Mouse (Mus musculus): ENCODE results near the gene Prdx2. TPM values are rescaled to one million over a fixed set of nuclear protein-coding genes. Genes with fewer than 3 reads are reported as not detected.

The Prdx2 gene
- polyA plus RNA-seq, 1 experiment from 2014 or later: 824 TPM

DNA sequence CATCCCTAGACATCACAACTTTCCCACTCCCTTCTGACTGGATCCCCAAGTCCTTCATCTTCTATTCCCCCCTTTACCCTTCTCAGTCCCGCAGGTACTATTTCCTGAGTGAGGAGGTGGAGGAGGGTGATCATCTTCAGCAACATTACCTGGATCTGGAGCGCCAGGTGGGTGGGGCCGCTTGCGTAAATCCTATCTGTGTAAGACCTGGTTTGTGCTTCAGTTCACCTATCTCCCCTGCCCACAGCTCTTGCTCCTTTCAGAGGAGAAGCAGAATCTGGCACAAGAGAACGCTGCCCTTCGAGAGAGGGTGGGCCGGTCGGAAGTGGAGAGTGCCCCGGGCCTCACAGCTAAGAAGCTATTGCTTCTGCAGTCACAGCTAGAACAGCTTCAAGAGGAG is 25.0 kb downstream of the Prdx2 start:
- no peak overlapping the region for H3K4me2 ChIP-seq
- H3K4me3 ChIP-seq (replicated peaks): no peak overlapping the region
- no peak overlapping the region for H3K27ac ChIP-seq
- H3K9ac ChIP-seq: no peak overlapping the region
- 91% methylated on average over 9 of the region's 9 CpGs for WGBS
- no peak for ATAC-seq (replicated peaks; ENCODE audit: low FRiP score)
- peaks cover 19% of the 10 kb centered on the region for H3K36me3 ChIP-seq
- H3K9me3 ChIP-seq (replicated peaks): no peaks in the 10 kb centered on the region
- peaks cover 28% of the 10 kb centered on the region for H3K4me1 ChIP-seq
- H3K27me3 ChIP-seq: peaks cover 24% of the 10 kb centered on the region

DNA sequence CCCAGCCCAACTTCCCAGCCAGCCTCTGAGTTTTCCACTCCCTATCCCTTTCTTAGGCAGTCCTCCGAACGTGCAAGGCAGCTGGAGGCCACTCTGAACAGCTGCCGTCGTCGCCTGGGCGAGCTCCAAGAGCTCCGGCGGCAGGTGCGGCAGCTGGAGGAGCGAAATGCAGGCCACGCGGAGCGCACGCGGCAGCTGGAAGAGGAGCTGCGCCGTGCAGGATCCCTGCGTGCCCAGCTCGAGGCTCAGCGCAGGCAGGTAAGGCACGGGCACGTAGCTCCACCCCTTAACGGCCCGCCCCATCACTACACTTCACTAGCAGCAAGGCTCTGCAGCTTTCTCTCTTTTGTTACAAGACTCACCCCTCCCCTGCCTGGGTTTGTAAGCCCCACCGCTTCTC is 26.3 kb downstream of the Prdx2 start:
- no peaks in the 10 kb centered on the region for H3K9me3 ChIP-seq (replicated peaks)
- WGBS: 21% methylated on average over 25 of the region's 25 CpGs
- no peak overlapping the region for H3K4me3 ChIP-seq (replicated peaks)
- no peak overlapping the region for H3K27ac ChIP-seq
- H3K27me3 ChIP-seq: peaks cover 24% of the 10 kb centered on the region
- peaks cover 19% of the 10 kb centered on the region for H3K36me3 ChIP-seq
- 0 out of 2 replicates have a peak overlapping the region, but pooled peaks have one; percentile 25 for H3K4me2 ChIP-seq
- no peak for ATAC-seq (replicated peaks; ENCODE audit: low FRiP score)
- H3K4me1 ChIP-seq: peaks cover 23% of the 10 kb centered on the region
- H3K9ac ChIP-seq: no peak overlapping the region

DNA sequence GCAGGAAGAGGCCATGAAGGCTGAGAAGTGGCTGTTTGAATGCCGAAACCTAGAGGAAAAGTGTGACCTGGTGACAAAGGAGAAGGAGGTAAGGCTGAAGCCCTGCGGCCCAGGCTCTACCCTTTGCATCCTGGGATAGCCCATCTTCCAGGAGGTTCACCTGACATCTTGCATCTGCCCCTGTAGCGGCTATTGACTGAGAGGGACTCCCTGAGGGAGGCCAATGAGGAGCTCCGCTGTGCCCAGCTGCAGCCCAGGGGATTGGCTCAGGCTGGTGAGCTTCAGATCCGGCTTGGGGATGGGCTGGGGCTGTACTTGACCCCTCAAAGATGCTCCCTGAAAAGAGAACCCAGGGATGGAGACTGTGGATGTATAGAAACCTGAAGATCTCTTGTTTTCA is 27.6 kb downstream of the Prdx2 start:
- no peaks in the 10 kb centered on the region for H3K9me3 ChIP-seq (replicated peaks)
- H3K4me3 ChIP-seq (replicated peaks): no peak overlapping the region
- H3K36me3 ChIP-seq: peaks cover 19% of the 10 kb centered on the region
- no peak overlapping the region for H3K4me2 ChIP-seq
- H3K4me1 ChIP-seq: peaks cover 16% of the 10 kb centered on the region
- 88% methylated on average over 5 of the region's 5 CpGs for WGBS
- H3K9ac ChIP-seq: no peak overlapping the region
- ATAC-seq (replicated peaks; ENCODE audit: low FRiP score): no peak
- H3K27me3 ChIP-seq: peaks cover 24% of the 10 kb centered on the region
- no peak overlapping the region for H3K27ac ChIP-seq

DNA sequence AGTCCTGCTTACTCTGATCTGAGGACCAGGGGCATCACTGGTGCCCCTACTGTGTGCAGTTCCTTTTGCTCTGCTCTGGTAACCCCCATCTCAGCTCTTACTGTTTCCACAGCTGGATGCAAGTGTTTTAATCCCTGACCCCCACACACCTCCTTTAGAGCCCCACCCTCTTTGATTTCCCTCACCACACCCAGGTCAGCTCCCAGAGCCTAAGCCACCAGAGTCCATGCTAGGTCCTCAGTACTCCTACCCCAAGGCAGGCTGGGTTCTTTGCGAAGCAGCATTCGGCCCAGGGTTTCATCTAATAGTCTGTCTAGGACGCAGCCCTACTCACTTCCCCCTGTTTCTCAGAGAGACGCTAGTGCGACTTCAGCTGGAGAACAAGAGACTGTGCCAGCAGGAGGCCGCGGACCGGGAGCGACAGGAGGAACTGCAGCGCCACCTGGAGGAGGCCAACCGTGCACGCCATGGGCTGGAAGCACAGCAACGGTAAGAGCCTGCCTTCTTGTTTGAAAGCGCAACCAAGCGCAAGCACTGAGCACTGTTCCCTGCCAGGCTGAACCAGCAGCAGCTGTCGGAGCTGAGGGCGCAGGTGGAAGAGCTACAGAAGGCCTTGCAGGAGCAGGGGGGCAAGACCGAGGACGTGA is 28.4 kb downstream of the Prdx2 start:
- peaks cover 21% of the 10 kb centered on the region for H3K36me3 ChIP-seq
- H3K4me3 ChIP-seq (replicated peaks): no peak overlapping the region; the same call in 1 of the 2 replicates
- H3K9ac ChIP-seq: no peak overlapping the region
- peak overlapping the region; percentile 21 for H3K4me2 ChIP-seq
- peaks cover 16% of the 10 kb centered on the region for H3K4me1 ChIP-seq
- peaks cover 24% of the 10 kb centered on the region for H3K27me3 ChIP-seq
- peak; percentile 59 for ATAC-seq (replicated peaks; ENCODE audit: low FRiP score)
- 9% methylated on average over 19 of the region's 19 CpGs for WGBS
- H3K9me3 ChIP-seq (replicated peaks): no peaks in the 10 kb centered on the region
- H3K27ac ChIP-seq: no peak overlapping the region

DNA sequence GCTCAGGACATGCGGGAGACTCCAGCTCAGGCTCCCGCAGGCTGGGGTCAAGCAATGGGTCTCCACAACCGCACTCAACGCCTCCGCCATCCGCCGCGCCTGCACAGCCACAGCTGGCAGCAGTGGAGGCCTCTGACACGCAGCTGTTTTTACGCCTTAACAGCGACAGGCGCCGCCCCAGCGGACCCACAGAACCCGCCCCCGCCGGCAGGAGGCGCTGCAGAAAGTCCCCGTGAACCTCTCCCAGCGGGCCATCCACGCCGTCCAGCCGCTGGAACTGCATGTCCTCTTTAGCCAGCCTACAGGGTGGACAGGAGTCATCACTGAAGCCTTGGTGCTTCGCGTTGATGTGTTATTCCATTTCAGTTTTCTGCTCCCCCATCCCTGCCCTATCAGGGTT is 38.3 kb downstream of the Prdx2 start:
- Histone ChIP-seq H3K27me3 (peaks cover 44% of the 10 kb centered on the region), H3K4me3 (replicated peaks) (no peak overlapping the region)
- ATAC-seq (replicated peaks; ENCODE audit: low FRiP score): no peak

DNA sequence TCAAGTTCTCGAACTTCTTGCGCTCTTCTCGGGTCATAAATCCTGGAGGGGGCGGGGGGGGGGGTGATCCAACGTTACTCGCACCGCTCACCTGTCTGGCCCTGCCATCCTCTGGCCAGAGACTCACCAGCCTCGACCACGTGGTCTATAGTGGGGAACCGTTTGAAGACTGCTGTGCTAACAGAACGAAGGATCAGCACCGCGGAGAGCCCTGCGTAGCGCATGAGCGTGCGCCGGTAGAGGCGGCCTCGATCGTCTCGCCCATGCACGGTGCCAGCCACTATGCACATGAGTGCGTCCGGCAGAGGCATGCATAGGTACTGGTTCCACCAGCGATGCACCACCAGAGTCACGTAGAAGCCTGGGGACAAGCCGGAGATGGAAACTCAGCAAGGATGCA is 41.9 kb downstream of the Prdx2 start:
- no peaks in the 10 kb centered on the region for H3K9me3 ChIP-seq (replicated peaks)
- no peak overlapping the region for H3K27ac ChIP-seq
- WGBS: 13% methylated on average over 28 of the region's 28 CpGs
- H3K27me3 ChIP-seq: peaks cover 67% of the 10 kb centered on the region
- H3K9ac ChIP-seq: no peak overlapping the region
- H3K4me2 ChIP-seq: peak overlapping the region; percentile 14; the same call in 1 of the 2 replicates
- no peak for ATAC-seq (replicated peaks; ENCODE audit: low FRiP score)
- H3K36me3 ChIP-seq: no peaks in the 10 kb centered on the region
- H3K4me3 ChIP-seq (replicated peaks): no peak overlapping the region
- peaks cover 12% of the 10 kb centered on the region for H3K4me1 ChIP-seq

More for the DNA sequence above, 38.3 kb downstream of the Prdx2 start:
- no peak overlapping the region for H3K27ac ChIP-seq
- no peaks in the 10 kb centered on the region for H3K9me3 ChIP-seq (replicated peaks)
- no peak overlapping the region for H3K4me2 ChIP-seq
- H3K4me1 ChIP-seq: peaks cover 6% of the 10 kb centered on the region; the same call in 1 of the 2 replicates
- H3K36me3 ChIP-seq: 0 out of 2 replicates have a peak, but pooled peaks cover 2% of the 10 kb centered on the region
- WGBS: 18% methylated on average over 25 of the region's 25 CpGs
- H3K9ac ChIP-seq: no peak overlapping the region

DNA sequence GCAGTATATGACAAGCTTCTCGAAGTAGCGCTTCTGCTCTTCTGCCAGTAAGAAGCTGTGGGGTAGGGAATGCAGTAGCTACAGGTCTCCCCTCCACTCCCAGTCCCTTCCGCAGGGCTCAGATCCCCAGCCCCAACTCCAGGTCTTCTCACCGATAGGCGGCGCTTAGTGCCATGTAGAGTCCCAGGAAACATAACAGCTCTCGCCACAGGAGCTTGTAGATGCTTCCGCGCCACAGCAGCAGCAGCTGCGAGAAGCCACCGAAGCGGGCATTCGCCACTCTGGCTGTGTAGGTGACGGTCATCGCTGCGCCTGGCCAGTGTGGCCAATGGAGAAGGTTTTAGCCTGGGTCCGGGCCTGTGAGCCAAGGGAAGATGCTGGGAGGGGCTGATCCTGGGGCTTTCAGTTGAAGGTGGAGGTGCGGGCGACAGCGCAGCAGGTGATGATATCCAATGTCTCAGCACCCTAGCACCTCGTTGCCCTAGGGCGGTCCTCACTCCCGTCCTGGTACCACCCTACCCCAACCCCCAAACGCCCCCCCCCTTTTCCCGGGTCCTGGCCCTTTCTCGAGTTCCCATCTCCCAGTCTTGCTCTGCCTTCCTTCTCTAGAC is 43.9 kb downstream of the Prdx2 start:
- peaks cover 12% of the 10 kb centered on the region for H3K36me3 ChIP-seq
- no peak; the same call in 1 of the 2 replicates for ATAC-seq (replicated peaks; ENCODE audit: low FRiP score)
- H3K27me3 ChIP-seq: peaks cover 53% of the 10 kb centered on the region
- 3% methylated on average over 24 of the region's 26 CpGs for WGBS
- peak overlapping the region; percentile 37 for H3K4me3 ChIP-seq (replicated peaks)
- peaks cover 12% of the 10 kb centered on the region for H3K4me1 ChIP-seq
- H3K27ac ChIP-seq: no peak overlapping the region
- H3K9ac ChIP-seq: peak overlapping the region; percentile 43
- H3K4me2 ChIP-seq: peak overlapping the region; percentile 67
- no peaks in the 10 kb centered on the region for H3K9me3 ChIP-seq (replicated peaks)

DNA sequence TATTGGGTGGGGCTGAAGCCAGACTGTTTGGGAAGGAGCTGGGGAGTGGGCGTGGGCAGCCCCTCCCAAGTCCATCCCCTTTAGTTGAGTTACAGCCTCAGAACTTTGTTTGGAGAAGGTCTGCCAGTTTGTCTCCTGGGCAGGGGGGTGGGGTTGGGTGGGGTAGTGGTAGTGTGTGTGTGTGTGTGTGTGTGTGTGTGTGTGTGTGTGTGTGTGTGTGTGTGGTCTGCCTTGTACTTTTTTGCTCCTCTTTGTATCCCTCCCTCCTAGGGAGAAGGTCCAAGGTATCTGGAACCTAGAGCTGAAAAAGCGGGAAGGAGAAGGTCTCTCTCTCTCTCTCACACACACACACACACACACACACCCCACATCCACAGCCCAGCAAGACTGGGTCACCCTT is 45.0 kb downstream of the Prdx2 start, which contains the start of gene Best2:
Best2 (minus strand) TSS at position 101 of the 400 bp plus-strand sequence.
- H3K4me3 ChIP-seq (replicated peaks): peak within 1 kb of the TSS; percentile 37
- peak within 1 kb of the TSS; percentile 67 for H3K4me2 ChIP-seq
- no peak within 1 kb of the TSS for H3K27ac ChIP-seq
- no peaks in the 10 kb centered on the region for H3K9me3 ChIP-seq (replicated peaks)
- 56% methylated on average over 2 of the region's 2 CpGs for WGBS
- H3K4me1 ChIP-seq: peaks cover 12% of the 10 kb centered on the region
- peaks cover 23% of the 10 kb centered on the region for H3K36me3 ChIP-seq
- H3K9ac ChIP-seq: peak within 1 kb of the TSS; percentile 43
- ATAC-seq (replicated peaks; ENCODE audit: low FRiP score): no peak
- H3K27me3 ChIP-seq: peaks cover 44% of the 10 kb centered on the region

DNA sequence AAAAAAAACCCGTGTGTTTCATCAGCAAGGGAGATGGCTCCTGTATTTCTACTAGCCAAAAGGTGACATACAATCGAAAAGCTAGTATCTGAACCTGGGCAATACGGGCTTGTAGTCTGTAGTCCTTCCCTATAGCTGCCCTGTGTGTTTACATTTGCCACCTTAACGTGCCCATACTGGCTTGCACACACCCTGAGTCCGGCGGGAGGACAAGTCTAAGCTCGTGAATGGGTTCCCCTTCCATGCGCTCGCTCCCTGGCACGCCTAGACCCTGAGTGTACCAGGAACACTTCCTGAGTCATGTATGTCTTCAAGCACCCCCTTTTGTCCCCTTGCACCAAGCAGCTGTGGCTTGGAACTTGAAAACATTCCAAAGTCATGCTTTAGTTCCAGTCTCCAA is 47.3 kb downstream of the Prdx2 start:
- Histone ChIP-seq H3K27ac (no peak overlapping the region), H3K4me1 (peaks cover 6% of the 10 kb centered on the region)

DNA sequence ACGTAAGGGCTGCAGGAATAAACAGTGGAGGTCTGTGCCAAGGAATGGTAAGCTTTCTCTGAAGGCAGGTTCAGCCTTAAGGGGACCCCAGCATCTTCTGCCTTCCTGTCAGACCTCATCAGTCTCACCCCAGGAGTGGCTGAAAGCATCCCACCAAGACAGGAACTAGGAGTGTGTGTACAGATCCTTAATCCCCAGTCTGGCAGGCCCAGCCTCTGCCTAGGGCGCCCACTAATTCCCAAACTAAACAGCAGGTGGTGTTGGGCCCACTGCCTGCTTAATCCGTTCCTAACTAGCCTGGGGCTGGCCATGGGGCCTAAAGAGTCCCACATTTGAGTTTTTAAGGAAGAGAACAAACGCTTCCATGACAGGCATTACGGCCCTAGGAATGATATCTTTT is 47.8 kb downstream of the Prdx2 start:
- Histone ChIP-seq H3K9ac (no peak overlapping the region), H3K4me1 (peaks cover 6% of the 10 kb centered on the region), H3K9me3 (replicated peaks) (no peaks in the 10 kb centered on the region), H3K36me3 (peaks cover 50% of the 10 kb centered on the region), H3K27me3 (peaks cover 25% of the 10 kb centered on the region), H3K4me2 (no peak overlapping the region), H3K4me3 (replicated peaks) (no peak overlapping the region), H3K27ac (no peak overlapping the region)
- 62% methylated on average over 5 of the region's 5 CpGs for WGBS
- no peak for ATAC-seq (replicated peaks; ENCODE audit: low FRiP score)

More for the DNA sequence above, 47.3 kb downstream of the Prdx2 start:
- no peak for ATAC-seq (replicated peaks; ENCODE audit: low FRiP score)
- Histone ChIP-seq H3K4me3 (replicated peaks) (no peak overlapping the region), H3K27me3 (peaks cover 28% of the 10 kb centered on the region), H3K9ac (no peak overlapping the region), H3K36me3 (peaks cover 46% of the 10 kb centered on the region), H3K9me3 (replicated peaks) (no peaks in the 10 kb centered on the region), H3K4me2 (no peak overlapping the region)
- WGBS: 74% methylated on average over 10 of the region's 10 CpGs

DNA sequence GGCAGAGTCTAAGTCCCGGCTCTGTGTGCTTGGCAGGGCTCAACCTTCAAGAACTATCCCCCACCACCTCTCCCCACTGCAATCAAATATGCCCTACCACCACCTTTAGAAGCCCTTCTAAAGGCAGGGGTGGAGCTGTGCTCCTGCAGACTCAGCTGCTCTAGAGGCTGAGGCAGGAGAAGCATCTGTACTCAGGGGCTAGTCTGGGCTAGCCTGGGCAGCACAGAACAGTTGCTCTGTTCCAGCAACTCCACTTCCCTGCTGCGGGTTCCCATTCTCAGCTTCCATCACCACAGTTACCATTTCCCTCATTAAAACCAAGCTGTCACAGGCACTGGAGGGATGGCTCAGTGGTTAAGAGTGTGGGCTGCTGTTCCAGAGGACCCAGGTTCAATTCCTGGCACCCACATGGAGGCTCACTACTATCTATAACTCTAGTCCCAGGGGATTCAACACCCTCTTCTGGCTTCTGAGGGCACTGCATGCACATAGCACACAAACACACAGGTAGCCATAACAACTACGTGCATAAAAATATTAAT is 52.2 kb downstream of the Prdx2 start:
- Histone ChIP-seq H3K36me3 (peaks cover 69% of the 10 kb centered on the region), H3K27me3 (no peaks in the 10 kb centered on the region), H3K4me2 (no peak overlapping the region), H3K9me3 (replicated peaks) (no peaks in the 10 kb centered on the region), H3K4me3 (replicated peaks) (no peak overlapping the region), H3K27ac (no peak overlapping the region), H3K9ac (no peak overlapping the region), H3K4me1 (peaks cover 23% of the 10 kb centered on the region)
- WGBS: 91% methylated on average over 3 of the region's 3 CpGs
- no peak for ATAC-seq (replicated peaks; ENCODE audit: low FRiP score)

DNA sequence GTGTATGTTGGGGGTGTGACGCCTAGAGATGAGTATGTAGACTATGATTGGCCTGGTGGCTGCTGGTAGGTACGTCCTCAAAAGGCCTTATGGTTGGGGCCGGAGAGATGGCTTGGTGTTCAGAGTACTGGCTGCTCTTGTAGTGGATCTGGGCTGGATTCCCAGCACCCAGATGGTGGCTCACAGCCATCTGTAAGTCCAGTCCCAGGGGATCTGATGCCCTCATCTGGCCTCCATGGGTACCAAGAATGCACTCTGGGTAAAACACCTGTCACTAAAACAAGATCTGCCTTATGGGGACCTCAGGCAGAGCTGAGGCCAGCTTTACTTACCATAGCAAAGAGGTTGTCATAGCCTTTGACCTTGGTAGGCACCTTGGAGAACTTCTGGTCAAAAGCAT is 54.5 kb downstream of the Prdx2 start:
- Histone ChIP-seq H3K4me3 (replicated peaks) (peak overlapping the region; percentile 99; the same call in 1 of the 2 replicates), H3K4me2 (peak overlapping the region; percentile 85), H3K36me3 (peaks cover 52% of the 10 kb centered on the region), H3K27me3 (no peaks in the 10 kb centered on the region), H3K27ac (no peak overlapping the region), H3K4me1 (peaks cover 34% of the 10 kb centered on the region), H3K9me3 (replicated peaks) (no peaks in the 10 kb centered on the region), H3K9ac (no peak overlapping the region)
- WGBS: 89% methylated on average over 3 of the region's 3 CpGs
- no peak for ATAC-seq (replicated peaks; ENCODE audit: low FRiP score)
